Mouse (Mus musculus) lung, adult 2 months (tissue): ENCODE results near the gene Dbh. TPM values are rescaled to one million over a fixed set of nuclear protein-coding genes. Genes with fewer than 3 reads are reported as not detected.

Experiments
- DNase-seq: peaks from one replicate; pipeline ENCODE4 v3.0.0; 2022
- H3K4me1 ChIP-seq: fragments of 200-500 bp; 2 replicates; pipeline ENCODE4 v1.6.1; 2011; ENCODE audit warnings: low read length; ENCODE audit not compliant: control insufficient read depth, insufficient read depth
- H3K4me3 ChIP-seq: fragments of 200-500 bp; replicated peaks from 2 replicates; pipeline ENCODE3; 2011; ENCODE audit warnings: low read depth, mild to moderate bottlenecking, control low read depth, low read length; ENCODE audit errors: extremely low read depth
- CTCF ChIP-seq: fragments of 200-500 bp; IDR thresholded peaks from 2 replicates; pipeline ENCODE4 v1.5.1; 2011; ENCODE audit warnings: mild to moderate bottlenecking, low read length, control low read depth; ENCODE audit not compliant: insufficient read depth
- POLR2A ChIP-seq: fragments of 200-500 bp; IDR thresholded peaks from 2 replicates; pipeline ENCODE4 v1.6.1; 2011; ENCODE audit warnings: low read depth, mild to moderate bottlenecking, control low read depth, low read length, borderline replicate concordance; ENCODE audit errors: extremely low read depth
- WGBS: fragments of 180-500 bp; shearing (Covaris S2); methylation state at CpG from one replicate; pipeline ENCODE4 v1.1.7; 2018; 5-methylcytosine and 5-hydroxymethylcytosine counted together
- polyA plus RNA-seq: library from polyadenylated mRNA; depleted of rRNA; stranded (reverse); fragments of >200 nt; gene quantifications from 2 replicates; pipeline ENCODE4 v1.2.3, GENCODE M21; 2012

Gene Dbh
- polyA plus RNA-seq, 1 experiment: 0.17 TPM

- H3K4me3 ChIP-seq: no peak overlapping the region
- TF ChIP-seq CTCF (no peak), POLR2A (no peak)
- no peaks in the 10 kb centered on the region for H3K4me1 ChIP-seq
- no peak for DNase-seq
- WGBS: 78% methylated on average over 2 of the region's 2 CpGs
These were observed 3.5 kb upstream of the Dbh start for GRCm38 (mm10) chr2:27161526-27161925.

GRCm38 (mm10) chr2:27162656-27163055 is 2.4 kb upstream of the Dbh start:
- DNase-seq: no peak
- Histone ChIP-seq H3K4me1 (no peaks in the 10 kb centered on the region), H3K4me3 (no peak overlapping the region)
- 57% methylated on average over 11 of the region's 11 CpGs for WGBS
- TF ChIP-seq POLR2A (no peak), CTCF (no peak)

- no peaks in the 10 kb centered on the region for H3K4me1 ChIP-seq
- no peak for TF ChIP-seq CTCF
- TF ChIP-seq POLR2A: no peak
- WGBS: 48% methylated on average over 5 of the region's 5 CpGs
These were observed 1.2 kb upstream of the Dbh start for GRCm38 (mm10) chr2:27163851-27164250.

GRCm38 (mm10) chr2:27166074-27166473 is 1.0 kb downstream of the Dbh start:
- no peak for DNase-seq
- TF ChIP-seq CTCF (no peak), POLR2A (no peak)
- Histone ChIP-seq H3K4me3 (no peak overlapping the region), H3K4me1 (no peaks in the 10 kb centered on the region)
- WGBS: 66% methylated on average over 2 of the region's 2 CpGs

More at GRCm38 (mm10) chr2:27163851-27164250, 1.2 kb upstream of the Dbh start:
- no peak for DNase-seq
- H3K4me3 ChIP-seq: no peak overlapping the region

- Histone ChIP-seq H3K4me3 (no peak overlapping the region), H3K4me1 (no peaks in the 10 kb centered on the region)
- 18% methylated on average over 2 of the region's 2 CpGs for WGBS
- TF ChIP-seq POLR2A: no peak
- no peak for TF ChIP-seq CTCF
- DNase-seq: no peak
These were observed 2.0 kb downstream of the Dbh start for GRCm38 (mm10) chr2:27166999-27167398.

- Histone ChIP-seq H3K4me1 (no peaks in the 10 kb centered on the region), H3K4me3 (no peak overlapping the region)
- 69% methylated on average over 2 of the region's 2 CpGs for WGBS
- no peak for DNase-seq
- TF ChIP-seq POLR2A (no peak), CTCF (no peak)
These were observed 9.2 kb downstream of the Dbh start for GRCm38 (mm10) chr2:27174242-27174641.

- TF ChIP-seq CTCF (no peak), POLR2A (no peak)
- WGBS: 58% methylated on average over 10 of the region's 10 CpGs
- no peak overlapping the region for H3K4me3 ChIP-seq
- DNase-seq: no peak
- no peaks in the 10 kb centered on the region for H3K4me1 ChIP-seq
These were observed 10.7 kb downstream of the Dbh start for GRCm38 (mm10) chr2:27175696-27176267.

- TF ChIP-seq POLR2A (no peak), CTCF (no peak)
- no peak for DNase-seq
- Histone ChIP-seq H3K4me3 (no peak overlapping the region), H3K4me1 (no peaks in the 10 kb centered on the region)
- 56% methylated on average over 8 of the region's 8 CpGs for WGBS
These were observed 14.1 kb downstream of the Dbh start for GRCm38 (mm10) chr2:27179101-27179500.

GRCm38 (mm10) chr2:27181907-27182306 is 16.9 kb downstream of the Dbh start:
- 51% methylated on average over 4 of the region's 4 CpGs for WGBS
- no peak for DNase-seq
- TF ChIP-seq POLR2A (no peak), CTCF (no peak)
- no peaks in the 10 kb centered on the region for H3K4me1 ChIP-seq
- H3K4me3 ChIP-seq: no peak overlapping the region

- H3K4me3 ChIP-seq: no peak overlapping the region
- DNase-seq: no peak
- WGBS: 60% methylated on average over 12 of the region's 12 CpGs
- TF ChIP-seq CTCF (no peak), POLR2A (no peak)
- no peaks in the 10 kb centered on the region for H3K4me1 ChIP-seq
These were observed 18.7 kb downstream of the Dbh start for GRCm38 (mm10) chr2:27183734-27184133.
